Mouse (Mus musculus): ENCODE measurements around the gene Dkkl1. TPM values are rescaled to one million over a fixed set of nuclear protein-coding genes. Genes with fewer than 3 reads are reported as not detected.

Gene Dkkl1
- total and polyA plus RNA-seq, 3 experiments = 9.2 to 32.0 TPM; not detected in 1

DNA sequence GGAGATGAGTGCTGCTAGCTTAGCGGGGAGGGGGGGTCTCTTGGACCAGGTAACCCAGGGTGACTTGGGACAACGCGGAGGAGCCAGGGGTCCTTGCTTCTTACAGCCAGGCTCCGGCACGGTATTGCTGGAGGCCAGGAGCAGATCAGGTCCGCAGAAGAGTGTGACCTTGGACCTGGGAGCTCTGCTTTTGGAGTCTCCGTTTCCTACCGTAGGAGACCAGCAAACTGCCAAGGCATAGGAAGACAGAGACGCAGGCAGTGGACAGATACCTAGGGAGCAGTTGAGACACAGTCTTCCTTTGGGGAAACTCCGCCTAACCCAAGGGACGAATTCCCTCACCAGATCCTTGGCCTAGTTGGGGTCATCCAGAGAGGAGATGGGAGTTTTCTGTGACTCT, 46.2 kb downstream of the Dkkl1 start:
- Histone ChIP-seq H3K4me1 (ENCODE audit: control insufficient read depth in 1 of 2, insufficient read depth in 2 of 2, low read length in 2 of 2) (no peaks in the 10 kb centered on the region; a peak in 2 of 4 replicates), H3K9ac (ENCODE audit: control insufficient read depth, low read depth, low read length, poor library complexity, severe bottlenecking) (no peak overlapping the region), H3K4me3 (ENCODE audit: control insufficient read depth in 1 of 2, insufficient read depth in 1 of 2, low read depth in 2 of 2, low read length in 2 of 2) (no peak overlapping the region), H3K27me3 (ENCODE audit: control insufficient read depth in 1 of 2, insufficient read depth in 2 of 2, low read length in 2 of 2) (peaks cover 4 to 9% of the 10 kb centered on the region in 2 experiments), H3K9me3 (replicated peaks; ENCODE audit: insufficient read depth, low read length) (no peaks in the 10 kb centered on the region), H3K79me2 (ENCODE audit: control insufficient read depth, insufficient read depth, low read length, poor library complexity) (no peaks in the 10 kb centered on the region), H3K27ac (ENCODE audit: control insufficient read depth, low read depth, low read length) (no peak overlapping the region), H3K36me3 (ENCODE audit: control insufficient read depth in 1 of 2, insufficient read depth in 2 of 2, low read length in 2 of 2) (peaks cover 0 to 4% of the 10 kb centered on the region in 2 experiments; a peak in 1 of 4 replicates)
- DNase-seq (ENCODE audit: low read depth, low spot score) = no peak
- TF ChIP-seq BHLHE40 (IDR thresholded peaks at IDR 0.05; ENCODE audit: borderline replicate concordance, low read depth, low read length) (no peak), NELFE (IDR thresholded peaks at IDR 0.05; ENCODE audit: low read depth, low read length) (no peak), RAD21 (IDR thresholded peaks at IDR 0.05; ENCODE audit: low read depth, low read length) (no peak), ETS1 (IDR thresholded peaks at IDR 0.05; ENCODE audit: low read depth, low read length) (no peak), E2F4 (IDR thresholded peaks at IDR 0.05; ENCODE audit: borderline replicate concordance, low read depth, low read length) (no peak), MAX (IDR thresholded peaks at IDR 0.05; ENCODE audit: low read length) (no peak), POLR2AphosphoS5 (IDR thresholded peaks at IDR 0.05; ENCODE audit: borderline replicate concordance, low read depth, low read length) (no peak), ZC3H11A (IDR thresholded peaks at IDR 0.05; ENCODE audit: low read depth, low read length) (no peak), TBP (IDR thresholded peaks at IDR 0.05; ENCODE audit: low read depth, low read length) (no peak), CHD2 (IDR thresholded peaks at IDR 0.05; ENCODE audit: low read length) (no peak), KAT2A (conservative IDR thresholded peaks at IDR 0.05; ENCODE audit: low read depth, low read length) (no peak), MYB (IDR thresholded peaks at IDR 0.05; ENCODE audit: low read depth, low read length) (no peak), POLR2A (IDR thresholded peaks at IDR 0.05; ENCODE audit: control insufficient read depth in 1 of 2, insufficient read depth in 1 of 2, low read depth in 1 of 2, low read length in 2 of 2, poor library complexity in 1 of 2) (no peak)

DNA sequence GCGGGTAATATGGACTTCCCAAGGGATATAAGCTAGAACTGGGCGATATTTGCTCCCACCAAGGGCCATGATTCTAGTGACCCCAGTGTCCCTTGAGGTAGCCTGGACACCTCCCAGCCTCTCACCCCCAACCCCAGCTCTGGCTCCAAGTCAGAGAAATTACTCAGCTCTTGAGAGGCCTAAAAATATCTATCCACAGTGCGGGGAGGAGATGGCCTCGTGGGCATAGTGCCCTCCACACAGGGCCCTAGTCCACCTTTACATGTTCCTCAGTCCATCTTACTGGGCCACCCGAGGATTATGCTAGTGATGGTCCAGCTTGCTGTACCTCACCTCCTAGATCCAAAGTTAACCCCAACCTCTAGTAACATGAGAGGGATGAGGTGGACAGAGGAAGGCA, 47.1 kb downstream of the Dkkl1 start:
- Histone ChIP-seq H3K27me3 (ENCODE audit: control insufficient read depth in 1 of 2, insufficient read depth in 2 of 2, low read length in 2 of 2) (peaks cover 4 to 9% of the 10 kb centered on the region in 2 experiments), H3K4me3 (ENCODE audit: control insufficient read depth in 1 of 2, insufficient read depth in 1 of 2, low read depth in 2 of 2, low read length in 2 of 2) (no peak overlapping the region), H3K27ac (ENCODE audit: control insufficient read depth, low read depth, low read length) (no peak overlapping the region), H3K9me3 (replicated peaks; ENCODE audit: insufficient read depth, low read length) (no peaks in the 10 kb centered on the region), H3K4me1 (ENCODE audit: control insufficient read depth in 1 of 2, insufficient read depth in 2 of 2, low read length in 2 of 2) (no peaks in the 10 kb centered on the region; a peak in 2 of 4 replicates), H3K36me3 (ENCODE audit: control insufficient read depth in 1 of 2, insufficient read depth in 2 of 2, low read length in 2 of 2) (peaks cover 0 to 4% of the 10 kb centered on the region in 2 experiments; a peak in 1 of 4 replicates), H3K9ac (ENCODE audit: control insufficient read depth, low read depth, low read length, poor library complexity, severe bottlenecking) (no peak overlapping the region), H3K79me2 (ENCODE audit: control insufficient read depth, insufficient read depth, low read length, poor library complexity) (no peaks in the 10 kb centered on the region)
- TF ChIP-seq EP300 (IDR thresholded peaks at IDR 0.05; ENCODE audit: low read depth in 1 of 2, low read length in 2 of 2) = no peak
- DNase-seq (ENCODE audit: low read depth, low spot score) = no peak

DNA sequence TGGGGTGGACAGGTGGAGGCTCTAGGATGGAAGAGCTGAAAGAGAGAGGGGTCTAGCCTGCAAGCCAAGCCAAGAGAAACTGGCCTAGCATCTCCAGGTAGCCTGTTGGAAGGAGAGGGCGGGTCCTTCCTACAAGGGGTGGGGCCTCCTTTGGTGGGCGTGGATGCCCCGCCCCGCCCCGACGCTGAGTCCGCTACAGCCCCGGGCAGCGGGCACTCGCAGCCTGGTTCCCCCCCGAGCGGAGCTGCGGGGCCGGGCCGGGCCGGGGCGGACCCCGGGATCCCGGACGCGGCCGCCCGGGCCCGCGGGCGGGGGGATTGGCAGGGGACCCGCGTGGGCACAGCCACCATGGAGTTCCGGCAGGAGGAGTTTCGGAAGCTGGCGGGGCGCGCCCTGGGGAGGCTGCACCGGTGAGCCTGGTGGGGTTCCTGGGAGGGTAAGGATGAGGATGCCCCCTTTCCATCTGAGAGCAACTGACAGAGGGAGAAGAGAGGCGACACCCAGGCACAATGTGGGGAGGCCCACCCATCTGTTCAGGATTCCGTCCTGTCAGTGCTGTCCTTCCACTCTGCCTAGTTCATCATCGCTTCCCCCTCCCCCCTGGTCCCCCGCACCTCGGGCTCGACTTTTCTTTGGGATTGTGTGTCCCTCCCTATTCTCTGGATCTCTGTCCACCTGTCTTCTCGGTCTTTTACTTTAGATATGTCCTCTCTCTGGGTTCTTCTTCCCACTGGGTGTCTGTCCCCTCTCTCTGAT, 48.0 kb downstream of the Dkkl1 start, which contains the start of gene Slc17a7:
Gene Slc17a7 (plus strand): TSS at position 215 of the 756 bp plus-strand sequence.
- Histone ChIP-seq H3K9me3 (replicated peaks; ENCODE audit: insufficient read depth, low read length) (no peaks in the 10 kb centered on the region), H3K27me3 (ENCODE audit: control insufficient read depth in 1 of 2, insufficient read depth in 2 of 2, low read length in 2 of 2) (peaks cover 4 to 9% of the 10 kb centered on the region in 2 experiments), H3K36me3 (ENCODE audit: control insufficient read depth in 1 of 2, insufficient read depth in 2 of 2, low read length in 2 of 2) (peaks cover 0 to 4% of the 10 kb centered on the region in 2 experiments; a peak in 1 of 4 replicates), H3K79me2 (ENCODE audit: control insufficient read depth, insufficient read depth, low read length, poor library complexity) (no peaks in the 10 kb centered on the region), H3K4me1 (ENCODE audit: control insufficient read depth in 1 of 2, insufficient read depth in 2 of 2, low read length in 2 of 2) (no peaks in the 10 kb centered on the region; a peak in 2 of 4 replicates), H3K4me3 (ENCODE audit: control insufficient read depth in 1 of 2, insufficient read depth in 1 of 2, low read depth in 2 of 2, low read length in 2 of 2) (peak within 1 kb of the TSS; percentile 30 to 50; a peak in 3 of 4 replicates), H3K27ac (ENCODE audit: control insufficient read depth, low read depth, low read length) (no peak within 1 kb of the TSS), H3K9ac (ENCODE audit: control insufficient read depth, low read depth, low read length, poor library complexity, severe bottlenecking) (peak within 1 kb of the TSS; percentile 60)
- TF ChIP-seq E2F4 (IDR thresholded peaks at IDR 0.05; ENCODE audit: borderline replicate concordance, low read depth, low read length) (no peak), MEF2A (IDR thresholded peaks at IDR 0.05; ENCODE audit: extremely low read depth, insufficient replicate concordance, low read depth, low read length, poor library complexity, severe bottlenecking) (no peak), POLR2AphosphoS5 (IDR thresholded peaks at IDR 0.05; ENCODE audit: borderline replicate concordance, low read depth, low read length) (no peak)
- DNase-seq (ENCODE audit: low read depth, low spot score) = peak; percentile 51
